Mouse (Mus musculus): ENCODE measurements around the gene Uqcr11.

Gene Uqcr11

GRCm38 (mm10) chr10:80430375-80430980 lies 23.8 kb upstream of the Uqcr11 start:
- DNase-seq, result no peak

GRCm38 (mm10) chr10:80429800-80430199 lies 23.2 kb upstream of the Uqcr11 start:
- DNase-seq, result no peak

- DNase-seq, result no peak
Observed at GRCm38 (mm10) chr10:80425041-80425440, 18.4 kb upstream of the Uqcr11 start.

GRCm38 (mm10) chr10:80423562-80423961 lies 16.9 kb upstream of the Uqcr11 start:
- peak in 1 of 2 experiments; percentile 39 for DNase-seq

- no peak for DNase-seq
Observed at GRCm38 (mm10) chr10:80421651-80422472, 15.2 kb upstream of the Uqcr11 start.

GRCm38 (mm10) chr10:80421208-80421607 lies 14.6 kb upstream of the Uqcr11 start:
- no peak for DNase-seq

GRCm38 (mm10) chr10:80420729-80421128 lies 14.1 kb upstream of the Uqcr11 start:
- no peak for DNase-seq

GRCm38 (mm10) chr10:80419419-80419818 lies 12.8 kb upstream of the Uqcr11 start:
- DNase-seq, result no peak

GRCm38 (mm10) chr10:80418311-80418710 lies 11.7 kb upstream of the Uqcr11 start:
- DNase-seq, result peak; percentile 34 to 60

- DNase-seq, result no peak
Observed at GRCm38 (mm10) chr10:80417841-80418240, 11.2 kb upstream of the Uqcr11 start.

- DNase-seq, result no peak
Observed at GRCm38 (mm10) chr10:80417371-80417770, 10.7 kb upstream of the Uqcr11 start.

GRCm38 (mm10) chr10:80415566-80415965 lies 8.9 kb upstream of the Uqcr11 start:
- no peak for DNase-seq

GRCm38 (mm10) chr10:80412656-80413541 lies 6.3 kb upstream of the Uqcr11 start:
- DNase-seq, result no peak

GRCm38 (mm10) chr10:80407924-80408323 lies 1.3 kb upstream of the Uqcr11 start:
- DNase-seq, result no peak

GRCm38 (mm10) chr10:80405481-80406173 lies 1.0 kb downstream of the Uqcr11 start:
- DNase-seq, result peak in 1 of 2 experiments; percentile 33

GRCm38 (mm10) chr10:80403044-80403692 lies 3.5 kb downstream of the Uqcr11 start:
- DNase-seq, result peak; percentile 64 to 69

- no peak for DNase-seq
Observed at GRCm38 (mm10) chr10:80400704-80401161, 5.9 kb downstream of the Uqcr11 start.

- DNase-seq, result no peak
Observed at GRCm38 (mm10) chr10:80399973-80400703, 6.5 kb downstream of the Uqcr11 start.

GRCm38 (mm10) chr10:80399191-80399972 lies 7.2 kb downstream of the Uqcr11 start, which contains the start of gene Mbd3:
Mbd3 (minus strand) TSS chr10:80399550.
- DNase-seq, result peak; percentile 100

GRCm38 (mm10) chr10:80398719-80399190 lies 7.9 kb downstream of the Uqcr11 start:
- peak; percentile 98 to 99 for DNase-seq
